Mouse (Mus musculus): Measurements from ENCODE around the gene Elmsan1.
A peak's percentile ranks its signal among the peaks of the same experiment; 100 is the strongest.

The Elmsan1 gene

DNA sequence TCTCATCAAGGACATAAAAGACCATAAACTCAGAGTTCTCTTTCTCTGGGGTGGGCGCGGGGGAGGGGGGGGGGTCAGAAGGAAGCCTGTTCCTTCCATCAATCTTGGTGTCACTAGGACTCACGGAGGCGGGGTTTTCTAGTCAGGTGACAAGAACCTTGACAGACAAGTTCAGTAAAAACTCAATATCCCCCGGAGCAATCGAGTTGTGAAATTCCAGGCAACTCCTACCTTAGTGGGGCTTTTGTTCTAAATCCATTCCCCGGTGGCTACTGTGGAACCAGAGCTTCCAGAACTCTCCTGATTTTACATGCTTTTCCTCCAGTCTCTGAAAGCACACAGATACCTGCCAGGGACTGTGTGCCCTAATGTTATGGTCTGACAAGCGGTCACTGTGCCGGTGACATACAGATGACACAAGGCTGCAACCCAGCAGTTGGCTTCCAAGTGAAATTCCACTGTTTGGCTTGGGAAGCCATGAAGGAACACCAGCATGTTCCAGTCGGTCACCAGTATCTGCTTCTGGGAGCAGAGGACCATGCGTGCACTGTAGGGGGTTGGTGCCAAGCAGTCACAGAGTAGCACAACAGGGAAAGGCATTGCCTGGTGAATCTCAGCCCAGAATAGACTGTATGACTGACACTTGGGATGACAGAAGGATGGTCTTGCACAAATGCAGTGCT, 2.8 kb downstream of the Elmsan1 start:
- no peak for DNase-seq (ENCODE audit: low read depth, low spot score)

DNA sequence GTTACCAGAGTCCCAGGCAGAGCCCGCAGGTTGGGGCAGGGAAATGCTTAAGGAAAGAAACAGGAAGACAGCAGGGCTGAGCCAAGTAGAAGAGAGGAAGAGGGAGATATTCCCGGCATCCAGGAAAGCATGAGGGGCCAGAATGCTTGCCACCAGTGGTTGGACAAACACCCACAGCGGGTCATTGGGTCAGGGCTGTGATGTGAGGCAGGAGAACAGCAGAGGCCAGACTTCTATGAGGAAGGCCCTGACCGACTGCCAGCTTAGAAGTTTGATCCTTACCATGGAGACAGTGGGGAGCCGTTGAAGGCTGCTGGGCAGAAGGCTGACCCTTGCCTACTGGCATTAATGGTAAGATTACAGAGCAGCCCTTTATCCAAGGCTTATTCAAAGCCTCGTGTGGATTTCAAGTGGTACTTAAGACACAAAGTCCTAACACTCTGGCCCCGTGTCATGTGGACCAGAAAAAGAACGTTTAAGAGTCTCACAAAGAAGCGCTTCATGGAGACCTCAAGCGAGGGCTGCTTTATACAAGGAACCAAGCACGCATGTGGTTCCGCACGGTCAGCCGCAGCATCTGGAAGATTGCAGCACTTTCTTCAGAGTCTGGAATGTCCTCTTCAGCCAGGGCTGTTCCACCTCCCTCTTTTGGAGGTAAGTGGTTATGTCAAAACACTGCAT, 4.0 kb downstream of the Elmsan1 start:
- DNase-seq (ENCODE audit: low read depth, low spot score): no peak

DNA sequence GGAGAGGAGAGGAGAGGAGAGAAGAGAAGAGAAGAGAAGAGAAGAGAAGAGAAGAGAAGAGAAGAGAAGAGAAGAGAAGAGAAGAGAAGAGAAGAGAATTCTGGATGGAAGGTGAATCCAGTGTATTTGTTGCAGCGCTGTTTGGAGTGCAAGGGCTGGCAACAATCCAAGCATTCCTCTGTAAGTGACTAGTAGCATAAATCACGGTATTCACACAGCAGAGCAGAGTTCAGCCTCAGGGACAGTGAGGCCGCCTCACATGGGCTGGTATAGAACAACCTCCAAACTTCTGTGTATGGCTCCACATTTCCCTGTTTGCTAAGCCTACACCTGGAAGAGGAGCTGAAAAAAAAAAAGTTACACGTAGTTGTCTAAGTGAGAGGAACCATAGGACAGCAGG, 6.4 kb downstream of the Elmsan1 start:
- no peak for DNase-seq (ENCODE audit: low read depth, low spot score)

DNA sequence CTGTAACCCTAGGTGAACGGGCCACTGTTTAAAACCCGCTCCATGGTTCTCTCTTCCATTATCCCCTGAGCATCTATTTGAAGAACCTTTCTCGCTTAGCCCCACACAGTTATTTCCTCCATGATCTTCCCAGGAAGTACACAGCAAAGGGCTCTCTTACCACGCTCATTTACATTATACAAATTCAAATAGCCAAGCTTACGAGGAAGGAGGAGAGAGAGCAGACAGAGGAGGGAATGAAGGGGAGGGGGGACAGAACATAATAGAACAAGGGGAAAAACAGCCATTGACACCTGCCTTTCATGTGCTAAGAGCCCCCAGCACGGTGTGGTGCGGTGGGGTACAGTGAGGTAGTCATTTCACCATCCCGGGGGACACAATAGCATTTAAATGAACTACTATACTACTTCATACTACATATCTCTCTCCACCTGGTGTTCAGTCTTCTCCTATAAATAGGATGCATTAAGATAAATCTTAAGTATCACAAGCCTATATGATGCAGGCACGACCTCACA, 7.6 kb downstream of the Elmsan1 start:
- no peak for DNase-seq (ENCODE audit: low read depth, low spot score)

DNA sequence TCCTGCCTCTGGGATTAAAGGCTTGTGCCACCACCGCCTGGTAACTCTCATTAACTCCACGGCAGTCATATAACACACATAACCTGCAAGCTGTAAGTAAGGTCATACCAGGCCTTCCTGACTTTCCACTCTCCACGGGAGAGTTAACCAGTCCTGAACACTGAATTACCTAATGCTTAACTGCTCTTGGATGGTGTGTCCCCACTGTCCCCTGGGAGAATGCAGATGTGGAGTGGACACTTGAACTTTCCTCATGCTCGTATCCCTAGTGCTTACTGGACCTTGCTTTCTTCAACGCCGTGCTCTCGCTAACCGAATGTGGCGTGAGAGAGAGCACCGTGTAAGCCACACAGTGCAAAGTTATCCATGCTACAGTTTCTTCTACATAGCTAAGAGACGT, 8.4 kb downstream of the Elmsan1 start:
- no peak for DNase-seq (ENCODE audit: low read depth, low spot score)

DNA sequence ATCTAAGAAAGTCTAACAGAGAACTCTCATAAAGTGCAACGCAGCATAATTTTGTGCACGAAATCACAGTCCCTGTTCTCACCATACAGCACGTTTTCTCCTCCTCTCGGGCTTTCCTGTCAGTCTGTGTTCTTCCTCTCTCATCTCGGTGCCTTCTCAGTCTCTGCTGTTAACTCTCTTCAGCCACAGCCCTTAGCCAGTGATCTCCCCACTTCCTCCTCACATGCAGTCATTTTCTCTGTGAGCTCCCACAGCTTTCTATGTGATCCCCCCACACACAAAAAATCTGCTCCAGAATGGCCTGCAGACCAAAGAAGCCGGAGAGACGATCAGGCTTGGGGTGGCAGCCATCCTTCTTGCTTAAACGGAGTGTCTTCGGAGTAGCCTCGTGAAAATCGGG, 9.6 kb downstream of the Elmsan1 start:
- peak; percentile 46 for DNase-seq (ENCODE audit: low read depth, low spot score)

DNA sequence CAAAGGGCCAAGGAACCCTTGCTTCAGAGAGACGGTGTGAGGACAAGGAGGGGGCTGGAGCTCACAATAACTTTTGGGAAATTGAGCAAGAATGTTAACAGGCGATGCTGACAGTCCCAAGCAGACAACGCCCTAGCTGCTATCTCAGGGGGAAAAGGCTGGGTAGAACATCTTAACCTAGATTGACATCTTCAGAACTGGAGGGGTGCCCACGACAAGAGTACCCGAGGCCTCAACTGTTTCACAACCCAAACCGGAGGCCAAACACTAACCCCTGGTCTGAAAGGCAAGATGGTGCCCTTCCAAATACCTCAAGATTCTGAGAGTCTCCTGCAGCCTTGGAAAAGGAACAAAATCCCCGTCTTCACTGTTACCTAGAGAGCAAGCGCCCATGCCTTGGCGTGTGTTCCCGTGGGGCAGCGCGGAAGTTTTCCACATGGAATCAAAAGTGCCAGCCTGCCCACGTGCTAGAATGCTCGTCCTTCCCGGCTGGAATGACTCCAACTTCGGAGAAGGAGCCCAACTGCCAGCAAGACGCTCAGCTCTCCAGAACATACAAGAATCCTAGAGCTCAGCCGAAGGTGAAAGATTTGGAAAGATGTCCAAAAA, 11.4 kb downstream of the Elmsan1 start:
- no peak for DNase-seq (ENCODE audit: low read depth, low spot score)

DNA sequence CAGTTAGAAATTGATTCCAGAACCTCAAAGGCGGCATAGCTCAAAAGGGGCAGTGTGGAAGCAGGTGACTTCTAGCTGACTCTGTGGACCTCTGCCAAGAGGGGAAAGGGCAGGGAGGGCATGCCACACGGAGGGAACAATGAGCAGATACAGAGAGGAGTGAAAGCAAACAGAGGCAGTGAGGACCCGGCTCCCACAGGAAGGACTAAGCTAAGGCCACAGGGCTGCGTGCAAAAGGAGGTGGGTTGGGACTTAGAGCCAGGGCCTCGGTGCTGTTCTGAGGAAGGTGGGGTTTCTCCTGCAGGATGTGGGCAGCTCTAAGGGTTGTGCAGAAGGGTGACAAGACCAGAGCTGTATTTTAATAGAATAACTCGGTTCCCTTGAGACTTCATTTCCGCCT, 12.2 kb downstream of the Elmsan1 start:
- DNase-seq (ENCODE audit: low read depth, low spot score): peak; percentile 79

DNA sequence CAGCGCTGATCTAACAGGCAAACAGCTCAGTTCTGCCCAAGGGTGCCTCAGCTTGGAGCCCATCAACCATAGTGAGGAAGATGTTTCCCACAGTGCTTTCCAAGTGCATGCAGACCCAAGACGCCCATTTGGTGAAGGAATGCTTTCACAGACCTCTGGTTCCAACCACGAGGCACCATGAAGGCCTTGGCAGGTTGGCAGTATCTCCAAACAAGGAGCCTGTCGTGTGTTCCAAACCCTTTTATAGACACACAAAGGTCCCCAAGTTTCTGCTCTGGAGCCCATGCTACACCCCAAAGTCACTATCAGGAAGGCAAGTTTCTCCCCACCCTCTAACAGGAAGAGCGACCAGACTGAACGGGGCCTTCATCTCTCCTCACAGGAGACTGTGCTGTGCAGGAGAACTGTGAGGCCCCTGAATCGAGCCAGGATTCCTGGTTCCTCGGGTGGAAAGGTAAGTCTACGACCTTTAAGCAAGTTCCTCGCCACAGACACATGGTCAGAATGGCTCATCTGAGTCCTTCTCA, 13.0 kb downstream of the Elmsan1 start:
- no peak for DNase-seq (ENCODE audit: low read depth, low spot score)

DNA sequence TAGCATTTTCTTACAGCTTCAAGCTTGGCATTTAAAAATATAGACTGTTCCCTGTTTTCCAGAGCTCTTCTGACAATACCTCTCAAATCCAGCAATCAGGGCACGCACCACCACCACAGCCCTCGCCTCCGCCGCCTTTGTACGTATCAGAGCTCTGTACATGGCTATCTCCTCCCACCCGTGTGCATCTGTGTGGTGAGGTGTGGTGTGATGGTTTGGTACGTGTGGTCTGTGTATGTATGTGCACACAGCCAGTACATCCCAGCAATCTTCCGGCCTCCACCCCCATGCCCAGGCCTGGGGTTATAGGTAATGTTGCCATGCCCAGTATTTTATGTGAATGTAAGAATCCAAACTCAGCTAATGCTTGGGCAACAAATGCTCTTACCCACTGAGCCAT, 14.0 kb downstream of the Elmsan1 start:
- DNase-seq (ENCODE audit: low read depth, low spot score): no peak

DNA sequence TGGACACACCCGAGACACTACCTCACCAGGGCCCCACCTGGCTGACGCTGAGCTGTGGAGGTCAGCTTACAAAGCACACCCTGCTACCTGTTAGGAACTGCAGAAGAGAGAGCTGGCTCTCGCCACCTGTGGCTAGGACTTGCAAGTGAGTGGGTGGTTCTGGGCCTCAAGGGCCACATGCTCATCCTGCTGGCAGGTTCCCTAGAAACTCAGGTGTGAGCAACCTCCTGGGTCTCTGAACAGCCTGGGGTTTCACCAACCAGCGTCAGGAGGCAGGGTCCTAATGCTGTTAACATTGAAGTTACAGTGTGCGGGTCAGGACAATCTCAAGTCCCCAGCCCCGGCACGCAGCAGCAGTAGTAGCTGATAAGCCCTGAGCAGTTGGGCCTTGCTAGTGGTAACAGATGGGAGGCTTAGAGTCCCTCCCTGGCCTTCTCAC, 14.9 kb downstream of the Elmsan1 start:
- DNase-seq (ENCODE audit: low read depth, low spot score): peak; percentile 33

DNA sequence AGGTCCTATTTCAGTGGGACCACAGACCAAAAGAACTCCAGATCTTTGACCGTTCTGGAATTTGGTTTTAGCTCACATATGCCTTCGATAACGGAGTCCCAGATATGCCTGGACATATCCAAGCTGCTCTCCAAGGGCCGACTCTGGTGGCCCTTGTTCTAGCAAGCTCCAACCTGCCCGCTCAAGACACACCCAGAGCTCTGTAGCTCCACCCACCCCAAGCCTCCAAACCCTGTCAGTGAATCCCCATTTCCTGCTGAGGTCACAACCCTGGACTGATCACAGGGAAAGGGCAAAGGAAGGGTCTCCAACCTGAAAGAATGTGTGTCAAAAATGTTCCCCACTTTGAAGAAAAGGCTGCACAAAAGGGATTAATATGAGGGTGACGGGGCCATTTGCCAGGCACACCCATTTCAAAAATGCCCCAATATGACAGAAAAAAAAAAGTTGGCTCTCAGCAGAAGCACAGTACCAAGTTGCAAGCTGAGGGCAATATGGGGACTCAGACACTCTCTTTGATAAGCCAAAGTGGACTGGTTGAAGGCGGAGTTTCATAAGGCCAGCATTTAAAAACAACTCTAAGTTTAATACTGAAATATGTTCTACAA, 15.4 kb downstream of the Elmsan1 start:
- DNase-seq (ENCODE audit: low read depth, low spot score): no peak

DNA sequence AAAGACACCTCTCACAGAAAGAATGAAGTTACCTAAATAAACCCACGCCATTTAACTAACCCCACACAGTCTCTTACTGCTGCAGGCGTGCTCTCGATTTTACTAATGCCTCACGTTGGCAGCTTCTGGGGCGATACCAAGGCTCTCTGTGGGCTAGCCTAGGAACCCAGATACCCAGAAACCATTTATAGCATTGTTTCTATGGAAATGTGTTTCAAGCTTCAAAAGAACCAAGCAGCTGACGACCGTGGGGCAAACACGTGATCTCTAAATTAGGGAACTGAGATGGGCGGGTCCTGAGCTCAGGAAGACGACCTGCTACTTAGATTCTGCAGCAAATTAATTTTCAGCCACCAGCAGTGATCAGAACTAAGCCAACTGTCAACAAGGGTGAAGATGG, 16.1 kb downstream of the Elmsan1 start:
- peak; percentile 64 for DNase-seq (ENCODE audit: low read depth, low spot score)

DNA sequence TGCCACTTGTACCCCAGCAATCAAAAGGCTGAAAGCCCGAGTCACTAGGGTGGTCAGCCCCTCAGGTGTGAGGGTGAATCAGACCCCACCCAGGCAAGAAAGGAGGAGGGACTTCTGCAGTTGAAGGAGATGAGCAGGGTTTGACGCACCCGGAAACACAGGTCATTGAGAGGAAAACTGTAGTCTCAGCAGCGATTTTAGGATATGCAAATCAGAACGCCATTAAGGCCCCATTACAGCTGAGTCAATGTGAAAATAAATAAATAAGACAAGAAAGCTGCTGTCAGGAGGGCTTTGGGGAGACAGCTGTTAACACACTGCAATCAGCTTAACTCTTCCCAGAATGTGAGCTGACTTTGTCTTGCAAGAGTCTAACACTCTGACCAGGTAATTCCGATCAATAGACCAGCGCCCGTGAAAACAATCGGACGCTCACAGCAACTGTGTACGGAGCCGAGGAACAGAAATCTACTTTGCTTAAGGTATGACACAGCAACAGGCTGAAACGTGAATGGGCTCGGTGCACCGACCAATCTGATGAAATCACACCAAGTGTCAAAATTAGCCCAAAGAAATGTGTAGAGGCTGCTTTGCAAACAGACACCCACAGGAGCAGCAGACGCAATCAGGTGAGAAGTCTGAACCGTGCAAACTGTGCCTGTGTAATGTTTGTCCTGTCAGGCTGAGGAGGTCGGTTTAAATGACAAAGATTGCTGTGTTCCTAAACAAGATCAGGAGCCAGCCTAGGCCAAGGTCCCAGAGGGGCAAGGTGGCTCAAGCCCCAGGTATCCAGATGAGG, 16.8 kb downstream of the Elmsan1 start:
- DNase-seq (ENCODE audit: low read depth, low spot score): peak; percentile 67

DNA sequence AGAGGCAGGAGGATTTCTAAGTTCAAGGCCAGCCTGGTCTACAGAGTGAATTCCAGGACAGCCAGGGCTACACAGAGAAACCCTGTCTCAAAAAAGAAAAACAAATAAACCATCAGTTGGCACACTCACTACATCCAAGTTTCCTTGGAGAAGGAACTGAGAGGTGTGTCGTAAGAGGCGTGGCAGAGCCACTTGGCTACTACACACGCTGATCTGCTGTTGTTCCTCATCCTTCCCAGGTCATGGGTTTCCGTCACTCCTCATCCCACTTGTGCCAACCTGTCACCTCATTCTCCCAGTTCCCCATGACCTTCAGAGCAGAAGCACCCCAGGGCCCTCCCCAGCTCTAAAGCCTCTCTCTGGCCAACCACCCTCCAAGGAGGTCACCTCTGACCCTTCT, 17.5 kb downstream of the Elmsan1 start:
- no peak for DNase-seq (ENCODE audit: low read depth, low spot score)

DNA sequence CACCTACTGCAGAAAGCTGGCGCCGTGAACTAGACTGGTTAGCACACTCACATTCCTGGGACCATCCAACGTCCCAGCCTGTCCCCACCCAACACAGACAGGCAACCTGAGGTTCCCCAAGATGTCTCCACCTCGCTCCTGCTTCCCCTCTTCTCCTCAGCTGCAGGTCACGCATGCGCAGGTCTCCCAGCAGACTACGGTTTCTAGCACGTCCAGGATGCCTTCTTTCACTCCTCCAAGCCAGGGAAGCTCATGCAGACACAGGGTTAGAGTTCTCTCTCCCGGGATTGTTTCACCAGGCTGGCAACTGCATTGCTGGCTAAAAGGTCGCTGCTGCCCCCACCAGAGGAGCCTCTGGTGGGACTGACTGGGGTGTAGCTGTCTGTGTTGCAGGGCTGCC, 19.8 kb downstream of the Elmsan1 start:
- no peak for DNase-seq (ENCODE audit: low read depth, low spot score)

DNA sequence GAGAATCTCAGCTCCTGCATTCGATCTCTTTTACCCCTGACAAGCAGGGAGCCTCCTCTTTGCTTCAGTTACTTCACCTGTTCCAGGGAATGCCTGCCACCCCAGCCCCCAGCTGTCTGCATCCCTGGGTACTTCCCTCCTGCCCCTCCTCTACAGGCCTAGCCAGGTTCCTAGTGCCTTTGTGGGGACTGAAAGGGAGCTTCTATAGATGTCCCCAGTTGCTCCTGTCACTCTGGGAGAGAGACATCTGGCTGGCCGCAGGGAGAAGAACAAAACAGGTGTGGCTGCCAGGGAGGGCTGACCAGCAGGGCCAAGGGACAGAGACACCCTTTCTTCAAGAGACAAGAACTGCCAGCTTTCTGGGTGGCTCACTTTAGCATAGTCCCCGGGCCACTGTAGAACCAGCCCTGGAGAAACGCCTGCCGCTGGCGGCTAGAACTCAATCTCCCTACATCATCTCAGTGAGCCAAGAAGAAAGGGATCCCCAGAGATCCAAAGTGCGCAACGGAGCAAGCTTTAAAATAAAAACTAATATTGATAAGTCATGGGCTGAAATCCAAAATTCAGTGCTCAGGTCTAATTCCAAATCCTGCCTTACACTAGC, 20.5 kb downstream of the Elmsan1 start:
- DNase-seq (ENCODE audit: low read depth, low spot score): no peak

DNA sequence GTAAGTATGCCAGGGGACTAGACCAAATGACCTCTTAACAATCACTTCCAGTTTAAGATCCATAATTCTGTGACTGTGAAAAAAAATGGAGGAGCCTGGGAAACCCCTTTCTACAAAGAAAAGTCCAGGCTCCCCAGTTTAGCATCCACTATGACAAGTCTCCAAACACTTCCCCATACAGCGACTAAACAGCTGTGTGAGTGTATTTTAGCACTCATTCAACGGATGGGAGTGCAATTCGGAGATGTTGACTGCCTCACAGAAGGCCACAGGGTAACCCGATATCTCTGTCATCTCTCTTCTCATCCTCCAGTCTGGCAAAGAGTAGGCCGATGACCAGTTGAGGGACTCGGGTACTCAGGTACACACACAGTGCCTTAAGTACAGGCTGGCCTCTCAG, 23.5 kb downstream of the Elmsan1 start:
- no peak for DNase-seq (ENCODE audit: low read depth, low spot score)

DNA sequence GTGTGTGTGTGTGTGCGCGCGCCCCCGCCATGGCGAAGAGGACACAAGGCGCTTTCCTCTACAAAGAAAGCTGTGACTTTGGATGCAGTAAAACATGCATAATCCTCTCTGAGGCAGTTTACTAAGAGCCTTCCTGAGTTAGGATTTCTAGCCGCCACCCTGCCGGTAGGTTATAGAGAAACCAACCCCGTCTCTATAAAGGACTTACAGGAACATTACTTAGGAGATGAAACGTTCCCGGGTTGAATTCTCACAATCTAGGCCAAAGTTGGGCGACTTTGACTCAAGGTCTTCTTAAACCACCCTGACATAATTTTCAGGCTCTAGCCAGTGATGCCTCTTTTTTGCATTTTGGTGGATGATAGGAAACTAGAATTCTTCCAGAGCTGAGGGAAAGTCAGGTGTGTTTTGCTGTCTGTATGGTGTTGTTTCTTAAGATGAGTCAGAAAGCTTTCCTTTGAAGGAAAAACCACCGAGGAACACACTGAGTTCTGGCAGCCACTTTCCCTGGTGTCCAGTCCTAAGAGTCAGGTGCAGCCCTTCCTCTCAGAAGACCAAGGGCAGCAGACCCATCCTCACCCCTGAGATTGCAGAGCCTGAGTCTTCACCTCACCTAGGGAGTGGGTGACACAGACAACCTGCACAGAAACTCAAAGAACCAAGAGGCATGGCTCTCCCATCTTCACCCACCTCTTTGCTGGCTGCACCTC, 24.1 kb downstream of the Elmsan1 start:
- DNase-seq (ENCODE audit: low read depth, low spot score): no peak
